Mouse (Mus musculus): ENCODE measurements around the gene Phtf2. TPM values are rescaled to one million over a fixed set of nuclear protein-coding genes. Genes with fewer than 3 reads are reported as not detected.

Phtf2 gene
- polyA plus RNA-seq, 1 experiment, result 2.3 TPM

DNA sequence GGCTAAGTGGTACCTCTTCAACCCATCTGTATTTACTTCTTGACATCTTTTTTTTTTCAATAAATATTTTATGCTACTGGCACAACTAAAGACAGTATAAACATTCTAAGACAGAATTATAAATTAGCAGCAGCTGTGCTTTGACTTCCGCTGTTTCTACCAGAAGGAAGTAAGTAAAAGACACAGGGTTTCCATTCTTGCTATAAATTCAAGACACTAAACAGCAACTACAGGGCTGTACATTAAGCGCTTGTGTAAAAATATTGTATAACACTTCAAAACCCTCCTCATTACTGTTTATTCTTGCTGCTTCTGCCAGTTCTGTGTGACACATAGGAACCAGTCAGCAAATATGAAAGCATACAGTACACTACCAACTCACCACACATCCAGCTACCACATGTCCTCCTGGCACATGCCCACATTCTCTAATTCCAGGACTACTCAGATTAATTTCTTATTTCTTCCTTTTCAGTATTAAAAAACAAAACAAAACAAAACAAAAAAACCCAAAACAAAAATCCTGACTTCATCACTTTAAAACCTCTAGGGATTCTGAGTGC, 16.6 kb downstream of the Phtf2 start:
- Histone ChIP-seq H3K36me3 (ENCODE audit: control insufficient read depth, insufficient read depth, low read length) (no peaks in the 10 kb centered on the region), H3K4me1 (ENCODE audit: control insufficient read depth, insufficient read depth, insufficient read length) (peaks cover 8% of the 10 kb centered on the region), H3K4me3 (ENCODE audit: extremely low read depth, insufficient read depth, insufficient read length) (no peak overlapping the region), H3K27me3 (ENCODE audit: control insufficient read depth, insufficient read depth, low read length) (no peaks in the 10 kb centered on the region), H3K27ac (ENCODE audit: insufficient read depth, low read length) (peak overlapping the region; percentile 86)
- TF ChIP-seq POLR2A (IDR thresholded peaks at IDR 0.05; ENCODE audit: low read depth, low read length) (no peak), CTCF (IDR thresholded peaks at IDR 0.05; ENCODE audit: extremely low read depth, insufficient read depth, insufficient read length, insufficient replicate concordance) (no peak)
- 28% methylated on average over 2 of the region's 2 CpGs for WGBS
- DNase-seq (ENCODE audit: low read depth in 1 of 2, low spot score in 2 of 2), result no peak

DNA sequence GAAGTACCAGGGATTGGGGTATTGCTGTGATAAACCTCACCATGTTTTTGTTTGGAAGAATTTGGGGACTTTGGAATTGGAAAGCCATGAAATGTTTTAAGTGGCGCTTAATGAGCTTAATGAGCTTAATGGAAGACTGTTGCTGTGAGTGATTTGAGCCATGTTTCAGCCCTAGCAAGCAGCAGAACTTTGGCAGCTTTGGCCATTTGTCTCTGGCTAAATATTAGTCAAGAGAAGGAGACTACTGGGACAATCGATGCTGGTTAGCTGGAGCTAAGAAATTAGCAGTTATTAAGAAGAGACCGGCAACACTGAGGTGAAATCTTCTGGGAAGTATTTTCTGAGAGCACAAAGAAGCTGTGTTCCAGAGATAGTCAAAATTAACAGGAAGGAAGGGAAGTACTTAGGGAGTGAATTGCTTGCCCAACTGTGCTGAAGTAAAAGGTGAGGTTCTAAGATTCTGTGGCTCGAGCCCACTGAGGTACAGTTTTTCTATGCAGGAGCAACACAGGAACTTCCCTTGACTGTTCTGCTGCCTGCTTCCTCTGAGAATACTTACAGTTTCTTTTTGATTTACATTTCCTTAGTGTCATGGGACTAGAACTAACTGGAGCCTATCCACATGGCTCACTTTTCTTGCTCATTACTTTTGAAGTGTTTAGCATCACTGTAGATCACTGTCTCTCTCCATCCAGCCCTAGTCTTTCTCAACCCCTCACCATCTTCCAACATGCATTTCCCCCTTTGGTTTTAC, 17.5 kb downstream of the Phtf2 start:
- peaks cover 8% of the 10 kb centered on the region for H3K4me1 ChIP-seq (ENCODE audit: control insufficient read depth, insufficient read depth, insufficient read length)
- peak; percentile 30 to 44 for DNase-seq (ENCODE audit: low read depth in 1 of 2, low spot score in 2 of 2)
- no peak for TF ChIP-seq POLR2A (IDR thresholded peaks at IDR 0.05; ENCODE audit: low read depth, low read length)
- TF ChIP-seq CTCF (IDR thresholded peaks at IDR 0.05; ENCODE audit: extremely low read depth, insufficient read depth, insufficient read length, insufficient replicate concordance), result no peak
- H3K4me3 ChIP-seq (ENCODE audit: extremely low read depth, insufficient read depth, insufficient read length), result no peak overlapping the region; the same call in 1 of the 2 replicates
- no peaks in the 10 kb centered on the region for H3K27me3 ChIP-seq (ENCODE audit: control insufficient read depth, insufficient read depth, low read length)
- no peaks in the 10 kb centered on the region for H3K36me3 ChIP-seq (ENCODE audit: control insufficient read depth, insufficient read depth, low read length)
- 33% methylated on average over 4 of the region's 4 CpGs for WGBS
- peak overlapping the region; percentile 86 for H3K27ac ChIP-seq (ENCODE audit: insufficient read depth, low read length)

GRCm38 (mm10) chr5:20861901-20862300, 20.0 kb downstream of the Phtf2 start:
- 89% methylated on average over 2 of the region's 2 CpGs for WGBS
- Histone ChIP-seq H3K4me1 (ENCODE audit: control insufficient read depth, insufficient read depth, insufficient read length) (peaks cover 8% of the 10 kb centered on the region), H3K27ac (ENCODE audit: insufficient read depth, low read length) (no peak overlapping the region), H3K27me3 (ENCODE audit: control insufficient read depth, insufficient read depth, low read length) (no peaks in the 10 kb centered on the region), H3K4me3 (ENCODE audit: extremely low read depth, insufficient read depth, insufficient read length) (no peak overlapping the region), H3K36me3 (ENCODE audit: control insufficient read depth, insufficient read depth, low read length) (no peaks in the 10 kb centered on the region)
- no peak for DNase-seq (ENCODE audit: low read depth in 1 of 2, low spot score in 2 of 2)
- TF ChIP-seq CTCF (IDR thresholded peaks at IDR 0.05; ENCODE audit: extremely low read depth, insufficient read depth, insufficient read length, insufficient replicate concordance), result no peak
- no peak for TF ChIP-seq POLR2A (IDR thresholded peaks at IDR 0.05; ENCODE audit: low read depth, low read length)

DNA sequence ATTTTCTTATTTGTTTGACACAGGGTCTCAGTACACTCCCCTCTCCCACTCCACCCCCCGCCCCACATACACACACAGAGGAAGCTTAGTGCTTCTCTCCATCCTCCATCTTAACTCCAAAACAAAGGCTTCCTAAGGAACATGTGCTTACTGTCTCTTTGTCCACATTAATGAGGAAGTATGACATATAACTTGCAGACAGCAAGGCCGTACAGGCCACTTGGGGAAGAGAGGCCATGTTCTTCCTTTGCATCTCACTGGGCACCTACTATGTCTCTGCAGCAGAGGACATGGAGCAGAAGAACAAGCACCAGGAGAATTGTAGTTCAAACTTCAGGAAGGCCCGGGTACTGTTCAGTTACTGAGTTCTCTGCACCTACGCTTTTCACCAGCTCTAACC, 21.4 kb downstream of the Phtf2 start:
- no peak for TF ChIP-seq CTCF (IDR thresholded peaks at IDR 0.05; ENCODE audit: extremely low read depth, insufficient read depth, insufficient read length, insufficient replicate concordance)
- no peak for TF ChIP-seq POLR2A (IDR thresholded peaks at IDR 0.05; ENCODE audit: low read depth, low read length)
- WGBS, result 72% methylated on average over 4 of the region's 4 CpGs

GRCm38 (mm10) chr5:20858404-20858803, 23.5 kb downstream of the Phtf2 start:
- no peak for DNase-seq (ENCODE audit: low read depth in 1 of 2, low spot score in 2 of 2)
- TF ChIP-seq POLR2A (IDR thresholded peaks at IDR 0.05; ENCODE audit: low read depth, low read length) (no peak), CTCF (IDR thresholded peaks at IDR 0.05; ENCODE audit: extremely low read depth, insufficient read depth, insufficient read length, insufficient replicate concordance) (no peak)
- 91% methylated on average over 2 of the region's 2 CpGs for WGBS
- no peaks in the 10 kb centered on the region for H3K27me3 ChIP-seq (ENCODE audit: control insufficient read depth, insufficient read depth, low read length)
- no peak overlapping the region for H3K27ac ChIP-seq (ENCODE audit: insufficient read depth, low read length)
- H3K36me3 ChIP-seq (ENCODE audit: control insufficient read depth, insufficient read depth, low read length), result no peaks in the 10 kb centered on the region
- peaks cover 3% of the 10 kb centered on the region; the same call in 1 of the 2 replicates for H3K4me1 ChIP-seq (ENCODE audit: control insufficient read depth, insufficient read depth, insufficient read length)
- H3K4me3 ChIP-seq (ENCODE audit: extremely low read depth, insufficient read depth, insufficient read length), result no peak overlapping the region

More for the DNA sequence above, 21.4 kb downstream of the Phtf2 start:
- H3K27ac ChIP-seq (ENCODE audit: insufficient read depth, low read length), result no peak overlapping the region
- peaks cover 5% of the 10 kb centered on the region; the same call in 1 of the 2 replicates for H3K4me1 ChIP-seq (ENCODE audit: control insufficient read depth, insufficient read depth, insufficient read length)
- no peak overlapping the region for H3K4me3 ChIP-seq (ENCODE audit: extremely low read depth, insufficient read depth, insufficient read length)
- no peak for DNase-seq (ENCODE audit: low read depth in 1 of 2, low spot score in 2 of 2)
- no peaks in the 10 kb centered on the region for H3K27me3 ChIP-seq (ENCODE audit: control insufficient read depth, insufficient read depth, low read length)
- no peaks in the 10 kb centered on the region for H3K36me3 ChIP-seq (ENCODE audit: control insufficient read depth, insufficient read depth, low read length)

DNA sequence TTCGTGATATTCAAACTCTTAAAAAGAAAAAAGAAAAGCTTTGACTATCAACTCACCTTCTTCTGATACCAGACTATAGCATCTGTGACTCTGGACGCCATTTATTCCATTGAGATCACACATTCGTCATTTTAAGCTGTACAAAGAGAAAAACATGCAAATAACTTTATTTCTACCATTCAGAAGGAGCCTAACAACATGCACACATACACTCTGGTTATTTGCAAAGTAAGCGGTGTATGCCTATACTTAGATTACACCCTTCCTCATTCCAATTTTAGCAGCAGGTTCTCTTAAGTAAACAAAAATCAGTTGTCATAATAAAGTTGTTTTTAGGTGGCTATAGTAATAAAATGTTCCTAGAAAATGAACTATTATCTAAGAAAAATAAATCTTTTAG, 26.9 kb downstream of the Phtf2 start:
- peak in 1 of 2 experiments; percentile 55 for DNase-seq (ENCODE audit: low read depth in 1 of 2, low spot score in 2 of 2)
- WGBS, result 64% methylated on average over 4 of the region's 4 CpGs
- H3K27ac ChIP-seq (ENCODE audit: insufficient read depth, low read length), result no peak overlapping the region
- TF ChIP-seq POLR2A (IDR thresholded peaks at IDR 0.05; ENCODE audit: low read depth, low read length) (no peak), CTCF (IDR thresholded peaks at IDR 0.05; ENCODE audit: extremely low read depth, insufficient read depth, insufficient read length, insufficient replicate concordance) (no peak)
- H3K36me3 ChIP-seq (ENCODE audit: control insufficient read depth, insufficient read depth, low read length), result no peaks in the 10 kb centered on the region
- no peak overlapping the region for H3K4me3 ChIP-seq (ENCODE audit: extremely low read depth, insufficient read depth, insufficient read length)
- no peaks in the 10 kb centered on the region for H3K4me1 ChIP-seq (ENCODE audit: control insufficient read depth, insufficient read depth, insufficient read length)
- H3K27me3 ChIP-seq (ENCODE audit: control insufficient read depth, insufficient read depth, low read length), result no peaks in the 10 kb centered on the region

- H3K4me3 ChIP-seq (ENCODE audit: extremely low read depth, insufficient read depth, insufficient read length), result no peak overlapping the region
- no peak for DNase-seq (ENCODE audit: low read depth in 1 of 2, low spot score in 2 of 2)
- H3K36me3 ChIP-seq (ENCODE audit: control insufficient read depth, insufficient read depth, low read length), result no peaks in the 10 kb centered on the region
- no peaks in the 10 kb centered on the region for H3K27me3 ChIP-seq (ENCODE audit: control insufficient read depth, insufficient read depth, low read length)
- no peak overlapping the region for H3K27ac ChIP-seq (ENCODE audit: insufficient read depth, low read length)
- no peaks in the 10 kb centered on the region; the same call in 1 of the 2 replicates for H3K4me1 ChIP-seq (ENCODE audit: control insufficient read depth, insufficient read depth, insufficient read length)
- 50% methylated on average over 2 of the region's 2 CpGs for WGBS
- TF ChIP-seq CTCF (IDR thresholded peaks at IDR 0.05; ENCODE audit: extremely low read depth, insufficient read depth, insufficient read length, insufficient replicate concordance), result no peak
- TF ChIP-seq POLR2A (IDR thresholded peaks at IDR 0.05; ENCODE audit: low read depth, low read length), result no peak
These were observed 34.9 kb downstream of the Phtf2 start for GRCm38 (mm10) chr5:20847010-20847409.

Measured in spleen, adult 2 months (tissue).